Mouse (Mus musculus) liver, embryonic 16.5 days (tissue): ENCODE measurements around the gene Fcrl1. TPM values are rescaled to one million over a fixed set of nuclear protein-coding genes. Genes with fewer than 3 reads are reported as not detected.
"Not testable (repeated sequence)": the region's sequence is repeated elsewhere in the genome, so short reads cannot be mapped to it uniquely, and the experiment has no call there.

Experiments
- ATAC-seq: fragments of 200-750 bp; cut with Nextera tagmentation; 2 replicates; pipeline ENCODE4 v1.8.0; 2017; ENCODE audit warnings: low read depth, mild to moderate bottlenecking, moderate number of reproducible peaks, moderate library complexity
- H3K27ac ChIP-seq: fragments of 300-500 bp; sonication (generic); 2 replicates; pipeline ENCODE4 v1.5.1; 2014; ENCODE audit warnings: mild to moderate bottlenecking, low read length
- H3K27me3 ChIP-seq: fragments of 300-500 bp; sonication (generic); 2 replicates; pipeline ENCODE4 v1.6.1; 2014; ENCODE audit warnings: low read depth, low read length, mixed read lengths; ENCODE audit not compliant: control insufficient read depth, insufficient read depth
- H3K36me3 ChIP-seq: fragments of 300-500 bp; sonication (generic); 2 replicates; pipeline ENCODE4 v1.6.1; 2014; ENCODE audit warnings: mild to moderate bottlenecking; ENCODE audit not compliant: control insufficient read depth, insufficient read depth
- H3K4me1 ChIP-seq: fragments of 300-500 bp; sonication (generic); 2 replicates; pipeline ENCODE4 v1.6.1; 2014; ENCODE audit warnings: low read depth, low read length, mixed read lengths; ENCODE audit not compliant: control insufficient read depth
- H3K4me2 ChIP-seq: fragments of 300-500 bp; sonication (generic); 2 replicates; pipeline ENCODE4 v1.6.1; 2014; ENCODE audit warnings: low read depth, low read length, mixed read lengths
- H3K4me3 ChIP-seq: fragments of 300-500 bp; sonication (generic); 2 replicates; pipeline ENCODE4 v1.5.1; 2014; ENCODE audit warnings: low read depth, mild to moderate bottlenecking, low read length
- H3K9ac ChIP-seq: fragments of 300-500 bp; sonication (generic); 2 replicates; pipeline ENCODE4 v1.6.1; 2014; ENCODE audit warnings: low read depth, low read length
- H3K9me3 ChIP-seq: fragments of 300-500 bp; sonication (generic); replicated peaks from 2 replicates; pipeline ENCODE4 v1.6.1; 2016; ENCODE audit warnings: low read length; ENCODE audit not compliant: control insufficient read depth
- WGBS: fragments of 180-500 bp; shearing (Covaris S2); extraction: QIAGEN DNeasy Blood & Tissue Kit; methylation state at CpG from one replicate; pipeline ENCODE4 v1.1.7; 2014; ENCODE audit not compliant: insufficient replicate concordance; 5-methylcytosine and 5-hydroxymethylcytosine counted together
- polyA plus RNA-seq: library from polyadenylated mRNA; unstranded; fragments of >200 nt; fragmentation: Nextera tagmentation; extraction: Ambion mirVana; gene quantifications from 2 replicates; pipeline ENCODE4 v1.2.1, GENCODE M21; 2015

The Fcrl1 gene
- 0.81 and 1.3 TPM in 2 replicates for polyA plus RNA-seq

GRCm38 (mm10) chr3:87376195-87377165 is at the start of gene Fcrl1:
Gene Fcrl1, plus strand, starts transcription at chr3:87376387.
- H3K4me2 ChIP-seq = no peak within 1 kb of the TSS
- WGBS = 44% methylated on average over 18 of the region's 18 CpGs
- no peak within 1 kb of the TSS for H3K27ac ChIP-seq

GRCm38 (mm10) chr3:87337899-87338298 is 38.3 kb upstream of the Fcrl1 start:
- H3K4me2 ChIP-seq = no peak overlapping the region
- H3K9ac ChIP-seq = no peak overlapping the region
- H3K27me3 ChIP-seq = no peaks in the 10 kb centered on the region

More at GRCm38 (mm10) chr3:87376195-87377165, at the start of gene Fcrl1:
- H3K9ac ChIP-seq = no peak within 1 kb of the TSS
- H3K4me3 ChIP-seq = no peak within 1 kb of the TSS
- H3K9me3 ChIP-seq = no peaks in the 10 kb centered on the region
- ATAC-seq = no peak
- no peaks in the 10 kb centered on the region for H3K4me1 ChIP-seq
- no peaks in the 10 kb centered on the region for H3K27me3 ChIP-seq
- no peaks in the 10 kb centered on the region for H3K36me3 ChIP-seq

GRCm38 (mm10) chr3:87350992-87351391 is 25.2 kb upstream of the Fcrl1 start:
- WGBS = 51% methylated on average over 2 of the region's 2 CpGs
- ATAC-seq, H3K27ac ChIP-seq: not testable (repeated sequence)

More at GRCm38 (mm10) chr3:87337899-87338298, 38.3 kb upstream of the Fcrl1 start:
- Histone ChIP-seq H3K4me1 (no peaks in the 10 kb centered on the region), H3K36me3 (no peaks in the 10 kb centered on the region), H3K9me3 (no peaks in the 10 kb centered on the region), H3K27ac (no peak overlapping the region), H3K4me3 (no peak overlapping the region)
- ATAC-seq = no peak
- 52% methylated on average over 5 of the region's 5 CpGs for WGBS

GRCm38 (mm10) chr3:87357581-87357980 is 18.6 kb upstream of the Fcrl1 start, which contains the start of gene Cd5l:
Gene Cd5l, plus strand, starts transcription at chr3:87357881.
- Histone ChIP-seq H3K27me3 (no peaks in the 10 kb centered on the region), H3K27ac (no peak within 1 kb of the TSS), H3K4me1 (no peaks in the 10 kb centered on the region), H3K36me3 (no peaks in the 10 kb centered on the region), H3K4me3 (no peak within 1 kb of the TSS), H3K9me3 (no peaks in the 10 kb centered on the region), H3K9ac (no peak within 1 kb of the TSS), H3K4me2 (no peak within 1 kb of the TSS)
- no peak for ATAC-seq

More at GRCm38 (mm10) chr3:87350992-87351391, 25.2 kb upstream of the Fcrl1 start:
- not testable (repeated sequence) for H3K9ac ChIP-seq, H3K4me3 ChIP-seq, H3K27me3 ChIP-seq, H3K4me1 ChIP-seq, H3K36me3 ChIP-seq, H3K9me3 ChIP-seq, H3K4me2 ChIP-seq

- Histone ChIP-seq H3K27ac (no peak overlapping the region), H3K36me3 (no peaks in the 10 kb centered on the region), H3K4me1 (no peaks in the 10 kb centered on the region), H3K9ac (no peak overlapping the region), H3K9me3 (no peaks in the 10 kb centered on the region), H3K27me3 (no peaks in the 10 kb centered on the region), H3K4me2 (no peak overlapping the region), H3K4me3 (no peak overlapping the region)
- ATAC-seq = no peak
These were observed 17.0 kb upstream of the Fcrl1 start for GRCm38 (mm10) chr3:87359215-87359614.

- no peaks in the 10 kb centered on the region for H3K9me3 ChIP-seq
- H3K9ac ChIP-seq = no peak overlapping the region
- ATAC-seq = no peak
- no peaks in the 10 kb centered on the region for H3K27me3 ChIP-seq
- no peak overlapping the region for H3K4me2 ChIP-seq
- no peaks in the 10 kb centered on the region for H3K4me1 ChIP-seq
- no peak overlapping the region for H3K4me3 ChIP-seq
- H3K36me3 ChIP-seq = no peaks in the 10 kb centered on the region
- no peak overlapping the region for H3K27ac ChIP-seq
- 62% methylated on average over 6 of the region's 6 CpGs for WGBS
These were observed 15.7 kb upstream of the Fcrl1 start for GRCm38 (mm10) chr3:87360466-87360865.

GRCm38 (mm10) chr3:87365691-87366090 is 10.5 kb upstream of the Fcrl1 start:
- ATAC-seq = no peak
- H3K9me3 ChIP-seq = no peaks in the 10 kb centered on the region
- H3K36me3 ChIP-seq = no peaks in the 10 kb centered on the region
- H3K27me3 ChIP-seq = no peaks in the 10 kb centered on the region
- no peaks in the 10 kb centered on the region for H3K4me1 ChIP-seq
- H3K4me2 ChIP-seq = no peak overlapping the region
- no peak overlapping the region for H3K9ac ChIP-seq
- H3K27ac ChIP-seq = no peak overlapping the region
- WGBS = 76% methylated on average over 14 of the region's 14 CpGs
- no peak overlapping the region for H3K4me3 ChIP-seq

- Histone ChIP-seq H3K36me3 (no peaks in the 10 kb centered on the region), H3K4me2 (no peak overlapping the region), H3K9me3 (no peaks in the 10 kb centered on the region), H3K27me3 (no peaks in the 10 kb centered on the region), H3K4me1 (no peaks in the 10 kb centered on the region), H3K4me3 (no peak overlapping the region), H3K27ac (no peak overlapping the region), H3K9ac (no peak overlapping the region)
- WGBS = 72% methylated on average over 10 of the region's 10 CpGs
- ATAC-seq = no peak
These were observed 8.7 kb upstream of the Fcrl1 start for GRCm38 (mm10) chr3:87367511-87367910.

- no peak for ATAC-seq
- Histone ChIP-seq H3K4me2 (no peak overlapping the region), H3K9ac (no peak overlapping the region), H3K36me3 (no peaks in the 10 kb centered on the region), H3K9me3 (no peaks in the 10 kb centered on the region), H3K4me1 (no peaks in the 10 kb centered on the region), H3K27ac (no peak overlapping the region), H3K27me3 (no peaks in the 10 kb centered on the region), H3K4me3 (no peak overlapping the region)
- 29% methylated on average over 5 of the region's 5 CpGs for WGBS
These were observed 7.0 kb upstream of the Fcrl1 start for GRCm38 (mm10) chr3:87369181-87369580.
